Mouse (Mus musculus): ENCODE measurements at regions not wholly inside any gene's neighbourhood (a gene's known extent, or its start where the extent isn't known, plus 50 kb on each side); places are given as distances from the start of the nearest gene placed in this dataset.

- in situ Hi-C loops (cut with MboI, MseI): no loop called here
These were observed 163.6 kb upstream of the Sema3d start for GRCm38 (mm10) chr5:12219424-12220107.

GRCm38 (mm10) chr5:12222622-12223021 lies 160.6 kb upstream of the Sema3d start:
- in situ Hi-C loops (cut with MboI, MseI): no loop called here

- in situ Hi-C loops (cut with MboI, MseI): no loop called here
These were observed 149.6 kb upstream of the Sema3d start for GRCm38 (mm10) chr5:12233377-12234096.

GRCm38 (mm10) chr5:12243179-12243805 lies 139.9 kb upstream of the Sema3d start:
- in situ Hi-C loops (cut with MboI, MseI): no loop called here

GRCm38 (mm10) chr5:12293685-12294084 lies 89.5 kb upstream of the Sema3d start:
- in situ Hi-C loops (cut with MboI, MseI): no loop called here

- in situ Hi-C loops (cut with MboI, MseI): no loop called here
These were observed 85.9 kb upstream of the Sema3d start for GRCm38 (mm10) chr5:12297331-12297730.

GRCm38 (mm10) chr5:12301833-12302808 lies 81.1 kb upstream of the Sema3d start:
- in situ Hi-C loops (cut with MboI, MseI): no loop called here

- in situ Hi-C loops (cut with MboI, MseI): no loop called here
These were observed 73.8 kb upstream of the Sema3d start for GRCm38 (mm10) chr5:12309408-12309807.

GRCm38 (mm10) chr5:12332648-12333305 lies 50.4 kb upstream of the Sema3d start:
- in situ Hi-C loops (cut with MboI, MseI): no loop called here
